Mouse (Mus musculus) midbrain, embryonic 16.5 days (tissue): ENCODE measurements at regions not wholly inside any gene's neighbourhood (a gene's known extent, or its start where the extent isn't known, plus 50 kb on each side); places are given as distances from the start of the nearest gene placed in this dataset.

Experiments
- ATAC-seq: fragments of 200-750 bp; cut with Nextera tagmentation; 2 replicates; pipeline ENCODE4 v1.8.0; 2017; ENCODE audit warnings: moderate TSS enrichment
- H3K27ac ChIP-seq: fragments of 300-500 bp; sonication (generic); 2 replicates; pipeline ENCODE4 v1.5.1; 2014; ENCODE audit warnings: mild to moderate bottlenecking, low read length, mixed read lengths
- H3K27me3 ChIP-seq: fragments of 300-500 bp; sonication (generic); 2 replicates; pipeline ENCODE4 v1.6.1; 2014; ENCODE audit warnings: low read depth, low read length, mixed read lengths; ENCODE audit not compliant: control insufficient read depth, insufficient read depth
- H3K36me3 ChIP-seq: fragments of 300-500 bp; sonication (generic); 2 replicates; pipeline ENCODE4 v1.6.1; 2014; ENCODE audit warnings: mild to moderate bottlenecking, low read length, moderate library complexity, mixed read lengths; ENCODE audit not compliant: control insufficient read depth, insufficient read depth
- H3K4me1 ChIP-seq: fragments of 300-500 bp; sonication (generic); 2 replicates; pipeline ENCODE4 v1.6.1; 2014; ENCODE audit warnings: mild to moderate bottlenecking, low read length, mixed read lengths; ENCODE audit not compliant: control insufficient read depth, insufficient read depth
- H3K4me2 ChIP-seq: fragments of 300-500 bp; sonication (generic); 2 replicates; pipeline ENCODE4 v1.6.1; 2014; ENCODE audit warnings: mild to moderate bottlenecking, low read length, mixed read lengths
- H3K4me3 ChIP-seq: fragments of 300-500 bp; sonication (generic); 2 replicates; pipeline ENCODE4 v1.5.1; 2014; ENCODE audit warnings: low read depth, mild to moderate bottlenecking, low read length, moderate library complexity, mixed read lengths
- H3K9ac ChIP-seq: fragments of 300-500 bp; sonication (generic); 2 replicates; pipeline ENCODE4 v1.6.1; 2014; ENCODE audit warnings: low read depth, low read length, mixed read lengths
- H3K9me3 ChIP-seq: fragments of 300-500 bp; sonication (generic); replicated peaks from 2 replicates; pipeline ENCODE4 v1.6.1; 2014; ENCODE audit warnings: mild to moderate bottlenecking, low read length, mixed read lengths; ENCODE audit not compliant: control insufficient read depth, poor library complexity, severe bottlenecking
- WGBS: fragments of 180-500 bp; shearing (Covaris S2); extraction: QIAGEN DNeasy Blood & Tissue Kit; methylation state at CpG from one replicate; pipeline ENCODE4 v1.1.7; 2014; 5-methylcytosine and 5-hydroxymethylcytosine counted together

- 71% methylated on average over 1 of the region's 1 CpGs for WGBS
- no peak overlapping the region for H3K9ac ChIP-seq
- no peak overlapping the region for H3K4me3 ChIP-seq
- no peak overlapping the region for H3K27ac ChIP-seq
- H3K36me3 ChIP-seq = no peaks in the 10 kb centered on the region
- H3K4me2 ChIP-seq = no peak overlapping the region
- no peak for ATAC-seq
- no peaks in the 10 kb centered on the region for H3K9me3 ChIP-seq
- no peaks in the 10 kb centered on the region for H3K4me1 ChIP-seq
- H3K27me3 ChIP-seq = no peaks in the 10 kb centered on the region
These were observed 987.8 kb downstream of the Pcdh7 start for GRCm38 (mm10) chr5:58705561-58705960.

- no peak overlapping the region for H3K4me3 ChIP-seq
- H3K4me1 ChIP-seq = no peaks in the 10 kb centered on the region
- no peak overlapping the region for H3K4me2 ChIP-seq
- no peaks in the 10 kb centered on the region for H3K27me3 ChIP-seq
- H3K9me3 ChIP-seq = no peaks in the 10 kb centered on the region
- no peaks in the 10 kb centered on the region for H3K36me3 ChIP-seq
- ATAC-seq = no peak
- no peak overlapping the region for H3K27ac ChIP-seq
- H3K9ac ChIP-seq = no peak overlapping the region
- 53% methylated on average over 1 of the region's 1 CpGs for WGBS
These were observed 994.6 kb downstream of the Pcdh7 start for GRCm38 (mm10) chr5:58712381-58712780.

- Histone ChIP-seq H3K4me2 (no peak overlapping the region), H3K9me3 (no peaks in the 10 kb centered on the region), H3K36me3 (no peaks in the 10 kb centered on the region), H3K27ac (no peak overlapping the region), H3K4me1 (no peaks in the 10 kb centered on the region), H3K9ac (no peak overlapping the region), H3K4me3 (no peak overlapping the region), H3K27me3 (no peaks in the 10 kb centered on the region)
- ATAC-seq = no peak
- WGBS = 95% methylated on average over 3 of the region's 3 CpGs
These were observed 1015.6 kb downstream of the Pcdh7 start for GRCm38 (mm10) chr5:58733366-58733765.

DNA sequence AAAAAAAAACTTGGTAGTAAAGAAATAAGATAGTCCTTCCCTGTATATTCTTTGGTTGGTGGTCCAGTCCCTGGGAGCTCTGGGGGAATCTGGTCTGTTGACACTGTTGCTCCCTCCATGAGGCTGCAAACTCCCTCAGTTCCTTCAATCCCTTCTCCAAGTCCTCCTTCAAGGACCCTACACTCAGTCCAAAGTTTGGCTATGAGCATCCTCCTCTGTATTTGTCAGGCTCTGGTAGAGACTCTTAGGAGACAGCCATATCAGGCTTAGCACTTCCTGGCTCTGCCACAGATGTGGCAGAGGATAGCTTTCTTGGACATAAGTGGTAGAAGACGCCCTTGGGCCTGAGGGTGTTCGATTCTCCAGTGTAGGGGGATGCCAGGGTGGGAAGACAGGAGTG, 1016.2 kb downstream of the Pcdh7 start:
- no peak overlapping the region for H3K4me3 ChIP-seq
- H3K27me3 ChIP-seq = no peaks in the 10 kb centered on the region
- WGBS = 86% methylated on average over 2 of the region's 2 CpGs
- no peak overlapping the region for H3K4me2 ChIP-seq
- H3K27ac ChIP-seq = no peak overlapping the region
- no peaks in the 10 kb centered on the region for H3K9me3 ChIP-seq
- no peaks in the 10 kb centered on the region for H3K4me1 ChIP-seq
- ATAC-seq = no peak
- H3K9ac ChIP-seq = no peak overlapping the region
- no peaks in the 10 kb centered on the region for H3K36me3 ChIP-seq

DNA sequence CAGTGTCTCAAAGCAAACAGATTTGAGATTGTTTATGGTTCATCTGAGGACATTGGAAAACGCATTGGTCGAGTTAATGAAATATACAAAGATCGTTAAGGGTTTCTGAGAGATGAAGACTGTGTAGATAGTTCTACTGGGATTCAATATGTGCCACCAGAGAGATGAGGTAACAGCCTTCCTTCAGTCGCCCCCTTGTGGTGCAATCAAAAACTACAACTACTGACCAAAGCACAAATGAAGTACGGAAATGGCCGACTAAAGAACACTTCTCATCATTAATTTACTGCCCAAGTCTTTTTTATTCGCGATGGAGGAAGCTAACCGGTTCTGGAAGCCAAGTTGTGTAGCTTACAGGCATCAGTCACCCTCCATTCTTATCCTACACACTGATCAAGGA, 1018.8 kb downstream of the Pcdh7 start:
- H3K4me1 ChIP-seq = no peaks in the 10 kb centered on the region
- H3K36me3 ChIP-seq = no peaks in the 10 kb centered on the region
- 59% methylated on average over 9 of the region's 9 CpGs for WGBS
- no peak overlapping the region for H3K27ac ChIP-seq
- H3K27me3 ChIP-seq = no peaks in the 10 kb centered on the region
- H3K9ac ChIP-seq = no peak overlapping the region
- no peak for ATAC-seq
- H3K4me3 ChIP-seq = no peak overlapping the region
- H3K9me3 ChIP-seq = no peaks in the 10 kb centered on the region
- no peak overlapping the region for H3K4me2 ChIP-seq

DNA sequence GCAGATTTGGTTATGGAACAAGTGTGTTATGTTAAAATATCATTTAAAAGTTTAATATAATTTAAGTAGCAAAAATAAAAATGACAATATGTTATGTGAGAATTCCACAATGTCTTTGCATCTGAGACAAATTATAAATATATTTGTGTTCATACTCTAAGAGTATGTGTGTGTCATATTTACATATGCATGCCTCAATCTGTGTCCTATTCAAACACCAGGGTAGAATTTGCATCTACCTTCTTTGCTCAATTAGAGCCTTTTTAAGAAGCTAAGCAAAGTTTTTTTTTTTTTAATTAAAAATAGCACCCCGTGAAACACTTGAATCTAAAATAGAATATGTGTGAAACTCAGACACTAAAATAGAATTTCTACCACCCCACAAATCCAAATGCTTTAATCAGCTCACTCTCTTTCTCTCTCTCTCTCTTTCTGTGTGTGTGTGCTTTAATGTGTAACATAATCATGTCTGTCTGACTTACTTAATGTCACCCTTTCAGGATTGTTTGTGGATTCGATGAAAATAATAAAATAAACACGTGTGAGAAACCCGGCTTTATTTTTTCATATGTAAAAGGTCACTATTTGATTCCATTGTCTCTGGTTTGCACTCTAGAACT, 1019.6 kb downstream of the Pcdh7 start:
- 77% methylated on average over 4 of the region's 4 CpGs for WGBS
- no peak overlapping the region for H3K4me2 ChIP-seq
- H3K9me3 ChIP-seq = no peaks in the 10 kb centered on the region
- H3K36me3 ChIP-seq = no peaks in the 10 kb centered on the region
- ATAC-seq = no peak
- no peaks in the 10 kb centered on the region for H3K4me1 ChIP-seq
- no peak overlapping the region for H3K9ac ChIP-seq
- no peak overlapping the region for H3K4me3 ChIP-seq
- H3K27ac ChIP-seq = no peak overlapping the region
- no peaks in the 10 kb centered on the region for H3K27me3 ChIP-seq

DNA sequence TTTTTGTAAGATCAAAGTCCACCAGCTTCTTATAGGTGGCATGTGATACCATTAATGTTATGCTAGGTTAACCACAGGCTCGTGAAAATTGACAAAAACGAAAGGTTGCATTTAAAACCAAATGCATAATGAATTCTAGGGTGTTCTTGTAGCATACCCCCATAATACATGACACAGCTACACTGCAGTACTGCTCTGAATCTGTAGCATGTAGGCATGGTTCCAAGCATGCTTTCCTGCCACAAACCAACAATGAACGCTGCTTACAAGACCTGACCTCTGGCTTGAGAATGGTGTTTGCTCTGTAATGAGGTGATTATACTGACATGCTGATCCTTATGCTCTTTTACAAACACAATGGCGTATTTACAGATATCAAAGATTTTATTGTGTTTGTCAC, 1020.3 kb downstream of the Pcdh7 start:
- H3K27me3 ChIP-seq = no peaks in the 10 kb centered on the region
- no peaks in the 10 kb centered on the region for H3K9me3 ChIP-seq
- H3K27ac ChIP-seq = no peak overlapping the region
- no peaks in the 10 kb centered on the region for H3K4me1 ChIP-seq
- H3K36me3 ChIP-seq = no peaks in the 10 kb centered on the region
- WGBS = 72% methylated on average over 4 of the region's 4 CpGs
- H3K9ac ChIP-seq = no peak overlapping the region
- no peak overlapping the region for H3K4me2 ChIP-seq
- H3K4me3 ChIP-seq = no peak overlapping the region
- ATAC-seq = no peak

DNA sequence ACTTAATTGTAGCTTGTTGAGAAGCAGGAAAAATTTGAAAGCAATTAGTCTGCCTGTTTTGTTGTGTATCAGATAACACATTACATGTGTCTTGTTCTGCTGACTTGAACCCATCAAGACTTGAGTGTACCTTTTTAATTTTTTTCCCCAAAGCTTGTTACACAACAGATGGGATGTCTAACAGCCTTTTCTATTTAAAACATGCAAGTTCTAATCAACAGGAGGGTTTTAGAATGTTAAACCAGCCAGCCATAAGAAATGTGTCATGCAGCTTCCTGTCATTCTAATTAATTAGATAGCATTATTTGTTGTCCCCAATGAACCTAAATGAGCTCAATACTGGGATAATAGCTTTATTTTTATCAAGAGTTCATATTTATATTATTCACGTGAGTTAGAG, 1023.0 kb downstream of the Pcdh7 start:
- H3K27me3 ChIP-seq = no peaks in the 10 kb centered on the region
- no peaks in the 10 kb centered on the region for H3K9me3 ChIP-seq
- H3K4me2 ChIP-seq = no peak overlapping the region
- H3K4me3 ChIP-seq = no peak overlapping the region
- WGBS = 80% methylated on average over 1 of the region's 1 CpGs
- no peaks in the 10 kb centered on the region for H3K4me1 ChIP-seq
- H3K9ac ChIP-seq = no peak overlapping the region
- no peak for ATAC-seq
- H3K27ac ChIP-seq = no peak overlapping the region
- no peaks in the 10 kb centered on the region for H3K36me3 ChIP-seq

GRCm38 (mm10) chr5:58747684-58748083, 1029.9 kb downstream of the Pcdh7 start:
- Histone ChIP-seq H3K4me2 (peak overlapping the region; percentile 12; the same call in 1 of the 2 replicates), H3K9ac (no peak overlapping the region), H3K9me3 (no peaks in the 10 kb centered on the region), H3K27me3 (no peaks in the 10 kb centered on the region), H3K4me1 (peaks cover 5% of the 10 kb centered on the region; the same call in 1 of the 2 replicates), H3K4me3 (no peak overlapping the region), H3K36me3 (no peaks in the 10 kb centered on the region), H3K27ac (no peak overlapping the region)
- ATAC-seq = no peak
- WGBS = 9% methylated on average over 6 of the region's 6 CpGs
